16 mouse cellular contexts compared by ENCODE assay signal in genomic region chr4:57576095-57576494, GRCm38 (mm10). TPM values are rescaled to one million over a fixed set of nuclear protein-coding genes. Genes with fewer than 3 reads are reported as not detected.
DNase-seq lines count a peak whose midpoint lies in the region; ATAC-seq and TF ChIP-seq lines count a peak whose summit lies in the region.
"Had no signal": no experiment of that assay in that cellular context is flagged by ENCODE, and none has a peak within 500 bp of the region (broad histone marks: within the 10 kb centered on the region; RNA-seq: fewer than 3 reads in every experiment).

No protein-coding gene starts in this region.

- H3K36me3 ChIP-seq in heart, embryonic 10.5 days, result peaks cover 15% of the 10 kb centered on the region; the same call in 1 of the 2 replicates
- H3K36me3 ChIP-seq in heart, adult 2 months (ENCODE audit: control insufficient read depth, insufficient read depth, low read length), result peaks cover 4% of the 10 kb centered on the region
- H3K36me3 ChIP-seq in heart, embryonic 14.5 days (ENCODE audit: control insufficient read depth, insufficient read depth, low read length), result peaks cover 14% of the 10 kb centered on the region
- no peaks in the 10 kb centered on the region for H3K36me3 ChIP-seq in midbrain, embryonic 14.5 days (ENCODE audit: control insufficient read depth, insufficient read depth, low read length)
- H3K36me3 ChIP-seq in midbrain, embryonic 13.5 days, result no peaks in the 10 kb centered on the region
- H3K36me3 ChIP-seq: embryonic facial prominence, embryonic 10.5 days; hindbrain, embryonic 15.5 days; kidney, embryonic 15.5 days had no signal

- H3K79me2 ChIP-seq in heart, adult 2 months (replicated peaks; ENCODE audit: control insufficient read depth, insufficient read depth, low read length), result peaks cover 5% of the 10 kb centered on the region

- TF ChIP-seq CTCF in heart, adult 2 months (IDR thresholded peaks at IDR 0.05), result no peak

- H3K4me3 ChIP-seq in heart, embryonic 10.5 days, result no peak overlapping the region
- no peak overlapping the region for H3K4me3 ChIP-seq in heart, adult 2 months
- H3K4me3 ChIP-seq in heart, embryonic 14.5 days (ENCODE audit: control insufficient read depth in 1 of 2, insufficient read depth in 1 of 2, low read depth in 1 of 2, low read length in 2 of 2), result no peak overlapping the region
- no peak overlapping the region for H3K4me3 ChIP-seq in midbrain, embryonic 14.5 days (replicated peaks; ENCODE audit: low read depth, low read length)
- no peak overlapping the region for H3K4me3 ChIP-seq in midbrain, embryonic 13.5 days (replicated peaks)
- H3K4me3 ChIP-seq: embryonic facial prominence, embryonic 10.5 days; hindbrain, embryonic 15.5 days; kidney, embryonic 15.5 days had no signal

- H3K4me2 ChIP-seq in heart, embryonic 14.5 days (ENCODE audit: low read length), result peak overlapping the region; percentile 35
- no peak overlapping the region for H3K4me2 ChIP-seq in midbrain, embryonic 14.5 days (ENCODE audit: low read length)
- no peak overlapping the region for H3K4me2 ChIP-seq in midbrain, embryonic 13.5 days (replicated peaks)
- H3K4me2 ChIP-seq: hindbrain, embryonic 15.5 days; kidney, embryonic 15.5 days had no signal

- no peak for DNase-seq in heart, embryonic 10.5 days (ENCODE audit: low spot score)
- DNase-seq in heart, adult 2 months, result no peak
- DNase-seq in heart, postnatal 4 days, result no peak
- DNase-seq in midbrain, embryonic 14.5 days, result peak; percentile 15
- DNase-seq: adrenal gland, postnatal 25 days; cerebellum, adult 2 months; cerebellum, postnatal 10 days; gastrocnemius, postnatal 36 days; heart, postnatal 10 days; kidney, adult 2 months had no signal

- H3K9me3 ChIP-seq in heart, embryonic 10.5 days, result no peaks in the 10 kb centered on the region
- 0 out of 2 replicates have a peak, but pooled peaks cover 4% of the 10 kb centered on the region for H3K9me3 ChIP-seq in heart, embryonic 14.5 days (ENCODE audit: control insufficient read depth, low read length)
- H3K9me3 ChIP-seq in midbrain, embryonic 14.5 days (ENCODE audit: control insufficient read depth, low read length), result no peaks in the 10 kb centered on the region
- H3K9me3 ChIP-seq in midbrain, embryonic 13.5 days, result no peaks in the 10 kb centered on the region
- H3K9me3 ChIP-seq: embryonic facial prominence, embryonic 10.5 days; hindbrain, embryonic 15.5 days; kidney, embryonic 15.5 days had no signal

- ATAC-seq in heart, embryonic 14.5 days (ENCODE audit: insufficient number of reproducible peaks, insufficient read depth, low FRiP score, low read depth), result no peak
- no peak for ATAC-seq in midbrain, embryonic 14.5 days (ENCODE audit: low FRiP score, low TSS enrichment)
- ATAC-seq in midbrain, embryonic 13.5 days, result no peak
- ATAC-seq: intestine, embryonic 16.5 days had no signal

- peaks cover 81% of the 10 kb centered on the region for H3K4me1 ChIP-seq in heart, embryonic 10.5 days
- peaks cover 16% of the 10 kb centered on the region for H3K4me1 ChIP-seq in heart, adult 2 months (ENCODE audit: control insufficient read depth, insufficient read depth, low read length)
- H3K4me1 ChIP-seq in heart, embryonic 14.5 days (ENCODE audit: control insufficient read depth in 2 of 2, insufficient read depth in 2 of 2, low read length in 2 of 2), result peaks cover 38 to 79% of the 10 kb centered on the region in 2 experiments
- no peaks in the 10 kb centered on the region for H3K4me1 ChIP-seq in midbrain, embryonic 14.5 days (ENCODE audit: control insufficient read depth, insufficient read depth, low read length)
- H3K4me1 ChIP-seq in midbrain, embryonic 13.5 days (replicated peaks), result no peaks in the 10 kb centered on the region
- H3K4me1 ChIP-seq: embryonic facial prominence, embryonic 10.5 days; hindbrain, embryonic 15.5 days; kidney, embryonic 15.5 days had no signal

- H3K27me3 ChIP-seq in heart, embryonic 10.5 days (ENCODE audit: insufficient read depth, poor library complexity, severe bottlenecking), result no peaks in the 10 kb centered on the region
- no peaks in the 10 kb centered on the region for H3K27me3 ChIP-seq in heart, adult 2 months (ENCODE audit: control insufficient read depth, insufficient read depth, low read length)
- no peaks in the 10 kb centered on the region for H3K27me3 ChIP-seq in heart, embryonic 14.5 days (ENCODE audit: control insufficient read depth, insufficient read depth, low read length)
- no peaks in the 10 kb centered on the region for H3K27me3 ChIP-seq in midbrain, embryonic 14.5 days (ENCODE audit: control insufficient read depth, insufficient read depth, low read length)
- no peaks in the 10 kb centered on the region for H3K27me3 ChIP-seq in midbrain, embryonic 13.5 days
- H3K27me3 ChIP-seq: hindbrain, embryonic 15.5 days; kidney, embryonic 15.5 days had no signal

- H3K9ac ChIP-seq in heart, adult 2 months (ENCODE audit: low read depth, low read length), result no peak overlapping the region
- H3K9ac ChIP-seq in heart, embryonic 14.5 days (ENCODE audit: low read length), result peak overlapping the region; percentile 25
- no peak overlapping the region for H3K9ac ChIP-seq in midbrain, embryonic 14.5 days (replicated peaks; ENCODE audit: low read length)
- H3K9ac ChIP-seq in midbrain, embryonic 13.5 days (replicated peaks), result no peak overlapping the region
- H3K9ac ChIP-seq: hindbrain, embryonic 15.5 days; kidney, embryonic 15.5 days had no signal

- TF ChIP-seq POLR2A in heart, adult 2 months (IDR thresholded peaks at IDR 0.05; ENCODE audit: insufficient read depth, low read depth, low read length), result no peak

- H3K27ac ChIP-seq in heart, embryonic 10.5 days, result peak overlapping the region; percentile 64
- no peak overlapping the region; the same call in 1 of the 2 replicates for H3K27ac ChIP-seq in heart, adult 2 months
- peak overlapping the region; percentile 6 to 79; a peak in 3 of 4 replicates for H3K27ac ChIP-seq in heart, embryonic 14.5 days (replicated peaks in 1 of 2; ENCODE audit: control insufficient read depth in 1 of 2, insufficient read depth in 1 of 2, low read depth in 2 of 2, low read length in 2 of 2)
- H3K27ac ChIP-seq in midbrain, embryonic 14.5 days (replicated peaks; ENCODE audit: low read depth, low read length), result no peak overlapping the region
- H3K27ac ChIP-seq in midbrain, embryonic 13.5 days, result no peak overlapping the region
- H3K27ac ChIP-seq: embryonic facial prominence, embryonic 10.5 days; hindbrain, embryonic 15.5 days; kidney, embryonic 15.5 days had no signal

- 60% methylated on average over 11 of the region's 11 CpGs for WGBS in heart, embryonic 10.5 days
- 49% methylated on average over 11 of the region's 11 CpGs for WGBS in heart, adult 2 months
- 37% methylated on average over 11 of the region's 11 CpGs for WGBS in heart, embryonic 14.5 days
- WGBS in midbrain, embryonic 14.5 days, result 77% methylated on average over 11 of the region's 11 CpGs
- 87% methylated on average over 11 of the region's 11 CpGs for WGBS in midbrain, embryonic 13.5 days

- no peak for TF ChIP-seq EP300 in heart, adult 2 months (IDR thresholded peaks at IDR 0.05; ENCODE audit: insufficient read depth, low read depth, low read length)

- intact Hi-C loops in heart, adult 2 months (cut with DNase I), result no loop called here

RNA-seq across cellular contexts. Expression of gene Pakap, which starts 8.1 kb away (rescaled TPM):
- polyA plus RNA-seq in heart, embryonic 10.5 days (2016; fragmentation: Nextera tagmentation; extraction: Ambion mirVana), result 53.0 and 72.5 TPM in 2 replicates
- total RNA-seq in heart, adult 2 months (2021), result 10 to 100 TPM; 33.7 to 35.2 TPM
- polyA plus RNA-seq in heart, adult 2 months (2012; rRNA removed), result 3.3 and 7.6 TPM in 2 replicates
- polyA plus RNA-seq in heart, embryonic 14.5 days (2014; fragmentation: Nextera tagmentation; extraction: Ambion mirVana), result 59.6 and 66.0 TPM in 2 replicates
- total RNA-seq in heart, postnatal 4 days (2021), result 10 to 100 TPM; 73.5 to 80.4 TPM
- 6.4 and 10.7 TPM in 2 replicates for polyA plus RNA-seq in midbrain, embryonic 14.5 days (2014; fragmentation: Nextera tagmentation; extraction: Ambion mirVana)
- 6.8 and 7.3 TPM in 2 replicates for polyA plus RNA-seq in midbrain, embryonic 13.5 days (2015; fragmentation: Nextera tagmentation; extraction: Ambion mirVana)

Comparison
In these comparisons a context has a peak if more than half of its experiments do, and no peak if none do; other contexts are left out.
1. H3K27ac ChIP-seq: peak in heart, embryonic 10.5 days (single experiment) and heart, embryonic 14.5 days (2 of 2); none in heart, adult 2 months (single experiment), midbrain, embryonic 14.5 days (single experiment) and midbrain, embryonic 13.5 days (single experiment).